Mouse (Mus musculus) MEL (cell line): ENCODE measurements at regions not wholly inside any gene's neighbourhood (a gene's known extent, or its start where the extent isn't known, plus 50 kb on each side); places are given as distances from the start of the nearest gene placed in this dataset.

Experiments
- DNase-seq: peaks from one replicate; pipeline ENCODE4 v3.0.0; 2011; ENCODE audit warnings: low read depth, low spot score
- H3K27ac ChIP-seq: 2 replicates; pipeline ENCODE4 v1.5.1; 2012; ENCODE audit warnings: low read depth, mild to moderate bottlenecking, control low read depth, low read length, moderate library complexity; ENCODE audit not compliant: control insufficient read depth
- H3K27me3 ChIP-seq, 2 experiments: fragments of 150-350 bp in 1 of 2; sonication (generic) in 1 of 2; 2 replicates each; pipeline ENCODE4 v1.6.1; 2012; ENCODE audit warnings: low read length in 2 of 2, mild to moderate bottlenecking in 2 of 2, improper control_type of control experiment in 1 of 2, moderate library complexity in 1 of 2; ENCODE audit not compliant: insufficient read depth in 2 of 2, control insufficient read depth in 1 of 2
- H3K36me3 ChIP-seq, 2 experiments: 2 replicates each; pipeline ENCODE4 v1.6.1; 2012 to 2014; ENCODE audit warnings: low read length in 2 of 2, improper control_type of control experiment in 1 of 2, inconsistent platforms in 1 of 2, mild to moderate bottlenecking in 1 of 2; ENCODE audit not compliant: insufficient read depth in 2 of 2, control insufficient read depth in 1 of 2
- H3K4me1 ChIP-seq, 2 experiments: fragments of 150-350 bp in 1 of 2; sonication (generic) in 1 of 2; 2 replicates each; pipeline ENCODE4 v1.6.1; 2012; ENCODE audit warnings: low read length in 2 of 2, improper control_type of control experiment in 1 of 2, mild to moderate bottlenecking in 1 of 2; ENCODE audit not compliant: insufficient read depth in 2 of 2, control insufficient read depth in 1 of 2
- H3K4me3 ChIP-seq, 2 experiments: fragments of 150-350 bp in 1 of 2; sonication (generic) in 1 of 2; 2 replicates each; pipeline ENCODE4 v1.5.1; 2012; ENCODE audit warnings: low read depth in 2 of 2, low read length in 2 of 2, mild to moderate bottlenecking in 2 of 2, moderate library complexity in 2 of 2, control low read depth in 1 of 2, improper control_type of control experiment in 1 of 2; ENCODE audit not compliant: control insufficient read depth in 1 of 2, insufficient read depth in 1 of 2
- H3K79me2 ChIP-seq: 2 replicates; pipeline ENCODE4 v1.6.1; 2012; ENCODE audit warnings: mild to moderate bottlenecking, low read length, moderate library complexity; ENCODE audit not compliant: control insufficient read depth, poor library complexity, insufficient read depth
- H3K9ac ChIP-seq: 2 replicates; pipeline ENCODE4 v1.6.1; 2012; ENCODE audit warnings: low read depth, mild to moderate bottlenecking, control low read depth, low read length, moderate library complexity; ENCODE audit not compliant: control insufficient read depth, poor library complexity, severe bottlenecking
- H3K9me3 ChIP-seq: fragments of 150-350 bp; sonication (generic); replicated peaks from 2 replicates; pipeline ENCODE4 v1.6.1; 2012; ENCODE audit warnings: mild to moderate bottlenecking, low read length, improper control_type of control experiment, moderate library complexity; ENCODE audit not compliant: insufficient read depth
- BHLHE40 ChIP-seq: IDR thresholded peaks from 2 replicates; pipeline ENCODE4 v1.6.1; 2012; ENCODE audit warnings: low read depth, mild to moderate bottlenecking, inconsistent platforms, low read length, improper control_type of control experiment, borderline replicate concordance
- CHD2 ChIP-seq: IDR thresholded peaks from 2 replicates; pipeline ENCODE4 v1.6.1; 2011; ENCODE audit warnings: low read length, improper control_type of control experiment
- ELF1 ChIP-seq: IDR thresholded peaks from 2 replicates; pipeline ENCODE4 v1.6.1; 2014; ENCODE audit warnings: low read depth, mild to moderate bottlenecking, inconsistent platforms, low read length, improper control_type of control experiment, moderate library complexity
- EP300 ChIP-seq, 2 experiments: IDR thresholded peaks; 2 replicates each; pipeline ENCODE4 v1.6.1; 2011; ENCODE audit warnings: improper control_type of control experiment in 2 of 2, low read length in 2 of 2, low read depth in 1 of 2, mild to moderate bottlenecking in 1 of 2
- ETS1 ChIP-seq: IDR thresholded peaks from 2 replicates; pipeline ENCODE4 v1.6.1; 2012; ENCODE audit warnings: low read depth, mild to moderate bottlenecking, inconsistent platforms, low read length, improper control_type of control experiment, moderate library complexity
- GABPA ChIP-seq: IDR thresholded peaks from 2 replicates; pipeline ENCODE4 v1.6.1; 2012; ENCODE audit warnings: low read depth, mild to moderate bottlenecking, inconsistent platforms, low read length, improper control_type of control experiment, moderate library complexity
- MAFK ChIP-seq: IDR thresholded peaks from 2 replicates; pipeline ENCODE4 v1.6.1; 2011; ENCODE audit warnings: low read depth, mild to moderate bottlenecking, low read length, improper control_type of control experiment, borderline replicate concordance
- MAZ ChIP-seq: IDR thresholded peaks from 2 replicates; pipeline ENCODE4 v1.6.1; 2012; ENCODE audit warnings: low read depth, mild to moderate bottlenecking, inconsistent platforms, low read length, improper control_type of control experiment
- MYB ChIP-seq: IDR thresholded peaks from 2 replicates; pipeline ENCODE4 v1.6.1; 2011; ENCODE audit warnings: mild to moderate bottlenecking, low read depth, low read length, improper control_type of control experiment
- NELFE ChIP-seq: IDR thresholded peaks from 2 replicates; pipeline ENCODE4 v1.6.1; 2011; ENCODE audit warnings: low read depth, low read length, improper control_type of control experiment
- POLR2AphosphoS2 ChIP-seq: IDR thresholded peaks from 2 replicates; pipeline ENCODE4 v1.6.1; 2011; ENCODE audit warnings: low read length, improper control_type of control experiment
- TCF12 ChIP-seq: IDR thresholded peaks from 2 replicates; pipeline ENCODE4 v1.6.1; 2014; ENCODE audit warnings: low read depth, mild to moderate bottlenecking, inconsistent platforms, low read length, improper control_type of control experiment, moderate library complexity
- ZNF384 ChIP-seq: IDR thresholded peaks from 2 replicates; pipeline ENCODE4 v1.6.1; 2012; ENCODE audit warnings: low read depth, mild to moderate bottlenecking, inconsistent platforms, low read length, improper control_type of control experiment

GRCm38 (mm10) chr14:71065669-71066068 is 466.0 kb upstream of the Fam160b2 start (continued):
- TF ChIP-seq ELF1 (no peak), NELFE (no peak)

GRCm38 (mm10) chr14:71056601-71057000 is 457.0 kb upstream of the Fam160b2 start:
- no peaks in the 10 kb centered on the region for H3K4me1 ChIP-seq
- H3K9ac ChIP-seq, result no peak overlapping the region
- no peak overlapping the region for H3K27ac ChIP-seq
- no peak for DNase-seq
- no peaks in the 10 kb centered on the region for H3K9me3 ChIP-seq
- H3K27me3 ChIP-seq, result no peaks in the 10 kb centered on the region
- H3K36me3 ChIP-seq, result no peaks in the 10 kb centered on the region
- no peak overlapping the region for H3K4me3 ChIP-seq
- TF ChIP-seq EP300 (IDR thresholded peaks at IDR 0.05; ENCODE audit: low read depth in 1 of 2, low read length in 2 of 2) (no peak), TCF12 (no peak), MAZ (no peak), BHLHE40 (no peak), CHD2 (no peak), POLR2AphosphoS2 (no peak), ETS1 (no peak), GABPA (no peak), MYB (no peak), ZNF384 (no peak)
- H3K79me2 ChIP-seq, result no peaks in the 10 kb centered on the region

GRCm38 (mm10) chr14:71055480-71055879 is 455.8 kb upstream of the Fam160b2 start:
- H3K27ac ChIP-seq, result no peak overlapping the region
- no peak for DNase-seq
- no peaks in the 10 kb centered on the region for H3K9me3 ChIP-seq
- no peaks in the 10 kb centered on the region for H3K36me3 ChIP-seq
- no peaks in the 10 kb centered on the region for H3K27me3 ChIP-seq
- TF ChIP-seq TCF12, result no peak
- peak; percentile 90 for TF ChIP-seq MAFK
- H3K9ac ChIP-seq, result no peak overlapping the region
- H3K79me2 ChIP-seq, result no peaks in the 10 kb centered on the region
- H3K4me3 ChIP-seq, result no peak overlapping the region
- no peaks in the 10 kb centered on the region for H3K4me1 ChIP-seq
